Mouse (Mus musculus): Measurements from ENCODE around the gene Mgarp. TPM values are rescaled to one million over a fixed set of nuclear protein-coding genes. Genes with fewer than 3 reads are reported as not detected.
A peak's percentile ranks its signal among the peaks of the same experiment; 100 is the strongest.

The Mgarp gene
- total and polyA plus RNA-seq, 3 experiments, result 0.65 to 5.2 TPM; not detected in 1

GRCm38 (mm10) chr3:51358660-51359557 lies 37.6 kb downstream of the Mgarp start (continued):
- TF ChIP-seq MAX (IDR thresholded peaks at IDR 0.05; ENCODE audit: low read length) (peak; percentile 78; the same call in 1 of the 2 replicates), MEF2A (IDR thresholded peaks at IDR 0.05; ENCODE audit: extremely low read depth, insufficient replicate concordance, low read depth, low read length, poor library complexity, severe bottlenecking) (no peak), SMC3 (IDR thresholded peaks at IDR 0.05; ENCODE audit: low read depth, low read length) (no peak), E2F4 (IDR thresholded peaks at IDR 0.05; ENCODE audit: borderline replicate concordance, low read depth, low read length) (peak; percentile 23; the same call in 1 of the 2 replicates)

GRCm38 (mm10) chr3:51358181-51358580 lies 38.4 kb downstream of the Mgarp start:
- H3K9me3 ChIP-seq (replicated peaks; ENCODE audit: insufficient read depth, low read length), result no peaks in the 10 kb centered on the region
- DNase-seq (ENCODE audit: low read depth, low spot score), result peak; percentile 92
- peak overlapping the region; percentile 60 to 97 for H3K4me3 ChIP-seq (ENCODE audit: control insufficient read depth in 1 of 2, insufficient read depth in 1 of 2, low read depth in 2 of 2, low read length in 2 of 2)
- peak overlapping the region; percentile 72 for H3K27ac ChIP-seq (ENCODE audit: control insufficient read depth, low read depth, low read length)
- no peaks in the 10 kb centered on the region; the same call in 1 of the 2 replicates for H3K79me2 ChIP-seq (ENCODE audit: control insufficient read depth, insufficient read depth, low read length, poor library complexity)
- H3K27me3 ChIP-seq (ENCODE audit: control insufficient read depth in 1 of 2, insufficient read depth in 2 of 2, low read length in 2 of 2), result no peaks in the 10 kb centered on the region
- peak; percentile 57; the same call in 1 of the 2 replicates for TF ChIP-seq ELF1 (IDR thresholded peaks at IDR 0.05; ENCODE audit: low read depth, low read length)
- TF ChIP-seq ZNF384 (IDR thresholded peaks at IDR 0.05; ENCODE audit: low read depth, low read length), result peak; percentile 84
- TF ChIP-seq CHD1 (IDR thresholded peaks at IDR 0.05; ENCODE audit: low read depth, low read length), result no peak
- peak; percentile 100 for TF ChIP-seq TBP (IDR thresholded peaks at IDR 0.05; ENCODE audit: low read depth, low read length)
- 0 out of 2 replicates have a peak, but pooled peaks have one; percentile 4 for TF ChIP-seq TAL1 (IDR thresholded peaks at IDR 0.05; ENCODE audit: low read length)
- TF ChIP-seq MXI1 (IDR thresholded peaks at IDR 0.05; ENCODE audit: low read depth, low read length), result peak; percentile 45; the same call in 1 of the 2 replicates
- peak; percentile 96 for TF ChIP-seq MAFK (IDR thresholded peaks at IDR 0.05; ENCODE audit: borderline replicate concordance, low read depth, low read length)
- TF ChIP-seq USF2 (IDR thresholded peaks at IDR 0.05; ENCODE audit: borderline replicate concordance in 1 of 2, insufficient read depth in 1 of 2, low read depth in 1 of 2, low read length in 2 of 2), result no peak
- TF ChIP-seq UBTF (IDR thresholded peaks at IDR 0.05; ENCODE audit: borderline replicate concordance, insufficient read depth, low read depth, low read length), result no peak
- no peak for TF ChIP-seq ZMIZ1 (IDR thresholded peaks at IDR 0.05; ENCODE audit: low read depth, low read length)
- 0 out of 2 replicates have a peak, but pooled peaks have one; percentile 6 for TF ChIP-seq KAT2A (conservative IDR thresholded peaks at IDR 0.05; ENCODE audit: low read depth, low read length)
- peaks cover 0 to 3% of the 10 kb centered on the region in 2 experiments; a peak in 1 of 4 replicates for H3K36me3 ChIP-seq (ENCODE audit: control insufficient read depth in 1 of 2, insufficient read depth in 2 of 2, low read length in 2 of 2)
- H3K4me1 ChIP-seq (ENCODE audit: control insufficient read depth in 1 of 2, insufficient read depth in 2 of 2, low read length in 2 of 2), result peaks cover 0 to 3% of the 10 kb centered on the region in 2 experiments; a peak in 1 of 4 replicates
- peak overlapping the region; percentile 83 for H3K9ac ChIP-seq (ENCODE audit: control insufficient read depth, low read depth, low read length, poor library complexity, severe bottlenecking)

All from MEL (cell line).